Mouse (Mus musculus): ENCODE data around the gene Wdr31.

GRCm38 (mm10) chr4:62408601-62409282, 62.0 kb downstream of the Wdr31 start, which contains the start of the genes Cdc26 and Prpf4:
- TF ChIP-seq CTCF (IDR thresholded peaks at IDR 0.05; ENCODE audit: extremely low read depth, insufficient read depth, low read length): no peak
- TF ChIP-seq POLR2A (IDR thresholded peaks at IDR 0.05; ENCODE audit: extremely low read depth, insufficient read depth, low read length): peak; percentile 60

All from cortical plate, adult 2 months (tissue).